Mouse (Mus musculus) small intestine, adult 2 months (tissue): ENCODE data around the gene CK137956.

Source experiments
- CTCF ChIP-seq: fragments of 200-500 bp; IDR thresholded peaks from 2 replicates; pipeline ENCODE4 v1.5.1; 2012; ENCODE audit warnings: low read depth, mild to moderate bottlenecking, control low read depth, inconsistent platforms, low read length, moderate library complexity, mixed read lengths; ENCODE audit not compliant: insufficient replicate concordance, insufficient read length; ENCODE audit errors: extremely low read depth
- POLR2A ChIP-seq: fragments of 200-500 bp; IDR thresholded peaks from 2 replicates; pipeline ENCODE4 v1.6.1; 2012; ENCODE audit warnings: low read depth, mild to moderate bottlenecking, control low read depth, inconsistent platforms, low read length, moderate library complexity

DNA sequence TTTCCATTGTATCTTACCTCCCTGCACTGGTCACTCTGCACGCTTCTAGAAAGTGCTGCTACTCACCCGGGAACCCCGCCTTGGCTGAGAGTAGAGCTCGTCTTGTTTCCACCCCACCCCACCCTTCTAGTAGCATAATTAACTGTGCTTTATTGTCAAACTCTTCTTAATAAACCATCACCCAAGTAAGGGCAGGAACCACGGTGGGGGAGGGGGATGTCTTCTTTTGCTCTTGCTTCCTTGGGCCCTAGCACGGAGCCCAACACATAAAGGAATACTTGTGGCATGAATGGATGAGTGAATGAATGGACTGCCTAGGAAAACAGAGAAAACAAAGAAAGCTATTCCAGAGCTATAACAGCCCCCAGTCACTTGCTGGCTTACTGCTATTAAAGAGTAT lies 10.4 kb upstream of the CK137956 start:
- TF ChIP-seq CTCF (no peak), POLR2A (no peak)
